Mouse (Mus musculus) embryonic facial prominence, embryonic 11.5 days (tissue): ENCODE measurements at regions not wholly inside any gene's neighbourhood (a gene's known extent, or its start where the extent isn't known, plus 50 kb on each side); places are given as distances from the start of the nearest gene placed in this dataset.
A peak's percentile ranks its signal among the peaks of the same experiment; 100 is the strongest.

ENCODE experiments used
- ATAC-seq: fragments of 200-750 bp; cut with Nextera tagmentation; replicated peaks from 2 replicates; pipeline ENCODE4 v1.8.0; 2017; ENCODE audit warnings: low read depth; ENCODE audit not compliant: insufficient number of reproducible peaks, low FRiP score, low TSS enrichment
- DNase-seq: peaks from one replicate; pipeline ENCODE4 v3.0.0-alpha.2; 2015; ENCODE audit warnings: low spot score
- H3K27ac ChIP-seq: fragments of 300-500 bp; sonication (generic); replicated peaks from 2 replicates; pipeline ENCODE4 v1.5.1; 2014; ENCODE audit warnings: mild to moderate bottlenecking, low read depth, low read length, control low read depth
- H3K27me3 ChIP-seq: fragments of 300-500 bp; sonication (generic); 2 replicates; pipeline ENCODE4 v1.6.1; 2014; ENCODE audit warnings: mild to moderate bottlenecking, low read length, moderate library complexity, mixed read lengths; ENCODE audit not compliant: control insufficient read depth, insufficient read depth
- H3K36me3 ChIP-seq: fragments of 300-500 bp; sonication (generic); replicated peaks from 2 replicates; pipeline ENCODE4 v1.6.1; 2014; ENCODE audit warnings: low read depth, mild to moderate bottlenecking, low read length, moderate library complexity, mixed read lengths; ENCODE audit not compliant: control insufficient read depth, insufficient read depth
- H3K4me1 ChIP-seq: fragments of 300-500 bp; sonication (generic); 2 replicates; pipeline ENCODE4 v1.6.1; 2014; ENCODE audit warnings: low read length, mixed read lengths; ENCODE audit not compliant: control insufficient read depth, insufficient read depth
- H3K4me2 ChIP-seq: fragments of 300-500 bp; sonication (generic); 2 replicates; pipeline ENCODE4 v1.6.1; 2014; ENCODE audit warnings: low read depth, mild to moderate bottlenecking, control low read depth, low read length, moderate library complexity
- H3K4me3 ChIP-seq: fragments of 300-500 bp; sonication (generic); 2 replicates; pipeline ENCODE4 v1.5.1; 2014; ENCODE audit warnings: low read depth, low read length, control low read depth
- H3K9ac ChIP-seq: fragments of 300-500 bp; sonication (generic); replicated peaks from 2 replicates; pipeline ENCODE4 v1.6.1; 2014; ENCODE audit warnings: mild to moderate bottlenecking, control low read depth, low read length
- H3K9me3 ChIP-seq: fragments of 300-500 bp; sonication (generic); replicated peaks from 2 replicates; pipeline ENCODE4 v1.6.1; 2016; ENCODE audit warnings: mild to moderate bottlenecking, low read length, inconsistent platforms, mixed read lengths; ENCODE audit not compliant: control insufficient read depth
- WGBS: fragments of 180-500 bp; shearing (Covaris S2); extraction: QIAGEN DNeasy Blood & Tissue Kit; methylation state at CpG from one replicate; pipeline ENCODE4 v1.1.7; 2014; 5-methylcytosine and 5-hydroxymethylcytosine counted together

GRCm38 (mm10) chr5:120007738-120008137 lies 108.5 kb upstream of the Rbm19 start:
- WGBS = 78% methylated on average over 6 of the region's 6 CpGs
- DNase-seq = no peak

DNA sequence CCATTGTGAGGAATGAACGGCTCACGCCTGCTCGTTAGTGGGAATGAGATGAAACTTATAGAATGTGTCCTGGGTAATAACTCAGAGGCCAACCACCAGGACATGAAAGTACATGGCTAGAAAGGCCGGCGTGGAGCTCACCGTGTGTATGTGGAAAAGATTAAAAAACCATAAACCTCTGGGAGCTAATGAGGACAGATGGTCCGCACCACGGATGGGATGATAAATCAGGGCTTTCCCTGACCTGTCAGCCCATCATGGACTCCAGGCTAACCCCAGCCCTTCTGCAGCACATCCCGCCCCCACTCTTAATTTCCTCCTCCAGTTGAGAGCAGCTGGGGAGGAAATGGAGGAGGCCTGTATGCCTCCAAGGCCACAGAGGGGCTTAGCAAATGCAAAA lies 108.0 kb upstream of the Rbm19 start:
- no peak for ATAC-seq
- no peaks in the 10 kb centered on the region for H3K4me1 ChIP-seq
- H3K36me3 ChIP-seq = no peaks in the 10 kb centered on the region
- 91% methylated on average over 9 of the region's 9 CpGs for WGBS
- H3K27me3 ChIP-seq = no peaks in the 10 kb centered on the region
- no peak for DNase-seq
- no peak overlapping the region for H3K4me2 ChIP-seq
- H3K9me3 ChIP-seq = no peaks in the 10 kb centered on the region
- H3K27ac ChIP-seq = no peak overlapping the region
- no peak overlapping the region for H3K9ac ChIP-seq
- H3K4me3 ChIP-seq = no peak overlapping the region

More at GRCm38 (mm10) chr5:120007738-120008137, 108.5 kb upstream of the Rbm19 start:
- no peaks in the 10 kb centered on the region for H3K36me3 ChIP-seq
- no peak overlapping the region for H3K4me2 ChIP-seq
- no peaks in the 10 kb centered on the region for H3K9me3 ChIP-seq
- no peaks in the 10 kb centered on the region for H3K4me1 ChIP-seq
- H3K4me3 ChIP-seq = no peak overlapping the region
- no peak overlapping the region for H3K9ac ChIP-seq
- no peak overlapping the region for H3K27ac ChIP-seq
- ATAC-seq = no peak
- no peaks in the 10 kb centered on the region for H3K27me3 ChIP-seq

GRCm38 (mm10) chr5:120015417-120015816 lies 100.8 kb upstream of the Rbm19 start:
- WGBS = 78% methylated on average over 10 of the region's 10 CpGs
- no peaks in the 10 kb centered on the region for H3K9me3 ChIP-seq
- no peak overlapping the region for H3K27ac ChIP-seq
- no peak overlapping the region for H3K4me2 ChIP-seq
- no peaks in the 10 kb centered on the region for H3K36me3 ChIP-seq
- H3K4me1 ChIP-seq = no peaks in the 10 kb centered on the region
- ATAC-seq = no peak
- no peaks in the 10 kb centered on the region for H3K27me3 ChIP-seq
- DNase-seq = no peak
- no peak overlapping the region for H3K4me3 ChIP-seq
- no peak overlapping the region for H3K9ac ChIP-seq

DNA sequence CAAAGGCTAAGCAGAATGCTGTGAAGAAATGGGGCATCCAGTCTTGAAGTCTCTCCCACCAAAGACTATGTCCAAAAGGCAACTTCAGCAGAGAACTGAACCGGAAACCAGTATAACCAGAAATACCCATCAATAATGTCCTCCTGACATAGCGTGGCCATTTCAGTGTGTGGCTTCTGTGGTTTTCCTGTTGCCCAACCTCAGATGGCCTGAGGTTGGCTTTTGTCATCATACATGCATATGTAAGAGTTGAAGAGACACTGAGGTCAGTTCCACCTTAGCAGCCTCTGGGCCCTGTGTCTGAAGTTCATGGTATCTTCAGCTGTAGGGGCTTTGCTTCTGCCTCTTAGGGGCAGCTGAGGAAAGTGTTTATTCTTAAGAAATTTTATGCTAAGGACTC lies 98.1 kb upstream of the Rbm19 start:
- Histone ChIP-seq H3K4me1 (no peaks in the 10 kb centered on the region), H3K36me3 (no peaks in the 10 kb centered on the region), H3K9ac (no peak overlapping the region), H3K27ac (no peak overlapping the region), H3K9me3 (no peaks in the 10 kb centered on the region), H3K27me3 (no peaks in the 10 kb centered on the region), H3K4me2 (no peak overlapping the region), H3K4me3 (no peak overlapping the region)
- ATAC-seq (no peak), DNase-seq (no peak)
- 93% methylated on average over 2 of the region's 2 CpGs for WGBS

- DNase-seq = no peak
- Histone ChIP-seq H3K36me3 (no peaks in the 10 kb centered on the region), H3K27me3 (no peaks in the 10 kb centered on the region)
Observed at GRCm38 (mm10) chr5:120020748-120021147, 95.5 kb upstream of the Rbm19 start.

DNA sequence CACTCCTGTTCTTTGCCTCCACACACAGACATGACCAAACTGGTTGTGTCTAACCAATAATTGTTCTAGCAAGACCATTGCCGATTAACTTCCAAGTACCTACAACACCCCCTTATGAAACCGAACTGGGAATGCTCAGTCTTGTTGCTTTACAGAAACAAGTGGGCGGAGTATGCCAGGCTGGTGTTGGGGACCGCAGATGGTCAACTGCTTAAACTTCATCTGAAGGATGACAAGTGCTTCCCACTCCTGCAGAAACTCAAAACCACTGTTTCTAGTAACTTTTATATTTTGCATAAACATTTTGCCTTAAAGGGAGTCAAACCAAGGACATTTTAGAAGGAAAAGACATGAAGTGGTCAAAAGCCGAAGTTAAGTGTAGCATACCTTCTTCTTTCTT lies 94.0 kb upstream of the Rbm19 start:
- no peak overlapping the region for H3K27ac ChIP-seq

More at GRCm38 (mm10) chr5:120020748-120021147, 95.5 kb upstream of the Rbm19 start:
- no peaks in the 10 kb centered on the region for H3K9me3 ChIP-seq
- H3K27ac ChIP-seq = no peak overlapping the region
- H3K4me3 ChIP-seq = no peak overlapping the region
- H3K4me1 ChIP-seq = no peaks in the 10 kb centered on the region
- no peak overlapping the region for H3K4me2 ChIP-seq
- no peak for ATAC-seq
- 84% methylated on average over 5 of the region's 5 CpGs for WGBS
- no peak overlapping the region for H3K9ac ChIP-seq

DNA sequence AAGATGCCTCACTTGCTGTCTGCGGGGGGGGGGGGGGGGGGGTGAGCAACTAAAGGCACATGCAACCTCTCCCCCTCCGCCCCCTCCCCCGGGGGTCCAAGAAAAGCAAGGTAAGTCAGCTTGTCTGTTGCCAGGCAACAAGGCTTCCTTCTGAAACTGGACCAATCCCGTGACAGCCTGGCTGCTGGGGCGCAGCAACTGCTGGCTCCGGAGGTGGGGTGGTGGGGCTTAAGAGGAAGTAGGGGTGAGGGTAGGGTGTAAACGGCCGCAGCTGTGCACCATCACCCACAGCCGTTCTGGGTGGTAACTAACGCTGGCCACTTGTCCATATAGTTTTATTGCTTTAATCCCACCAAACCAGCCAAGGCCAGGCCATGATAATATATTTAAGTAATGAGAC lies 92.2 kb upstream of the Rbm19 start:
- Histone ChIP-seq H3K4me2 (no peak overlapping the region), H3K9ac (no peak overlapping the region), H3K27me3 (no peaks in the 10 kb centered on the region), H3K36me3 (no peaks in the 10 kb centered on the region), H3K27ac (no peak overlapping the region), H3K4me3 (no peak overlapping the region), H3K4me1 (no peaks in the 10 kb centered on the region), H3K9me3 (no peaks in the 10 kb centered on the region)
- DNase-seq (peak; percentile 73), ATAC-seq (no peak)
- 2% methylated on average over 9 of the region's 10 CpGs for WGBS

More for the DNA sequence above, 94.0 kb upstream of the Rbm19 start:
- Histone ChIP-seq H3K4me1 (no peaks in the 10 kb centered on the region), H3K36me3 (no peaks in the 10 kb centered on the region), H3K9ac (no peak overlapping the region), H3K4me3 (no peak overlapping the region), H3K27me3 (no peaks in the 10 kb centered on the region), H3K4me2 (no peak overlapping the region), H3K9me3 (no peaks in the 10 kb centered on the region)
- ATAC-seq = no peak
- WGBS = 91% methylated on average over 5 of the region's 5 CpGs
- DNase-seq = no peak

DNA sequence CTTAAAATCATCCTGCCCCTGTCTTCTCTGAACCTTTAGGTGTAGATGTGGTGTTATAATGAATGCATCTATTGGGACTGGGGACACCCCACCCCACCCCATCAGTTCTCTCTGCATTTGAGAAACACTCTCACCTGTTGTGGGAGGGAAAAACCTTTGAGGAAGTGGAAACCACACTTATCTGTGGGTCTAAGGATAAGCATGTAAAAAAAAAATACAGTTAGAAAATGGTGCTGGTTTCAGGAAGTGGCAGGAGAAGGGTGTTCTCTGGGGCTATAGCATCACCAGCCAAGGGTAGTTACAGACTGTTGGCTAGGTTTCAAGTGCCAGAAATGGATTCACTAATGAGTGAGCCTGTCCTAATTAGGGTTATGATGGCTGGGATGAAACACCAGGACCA lies 91.1 kb upstream of the Rbm19 start:
- Histone ChIP-seq H3K27me3 (no peaks in the 10 kb centered on the region), H3K9me3 (no peaks in the 10 kb centered on the region), H3K4me2 (no peak overlapping the region), H3K27ac (no peak overlapping the region), H3K4me3 (no peak overlapping the region), H3K36me3 (no peaks in the 10 kb centered on the region), H3K9ac (no peak overlapping the region), H3K4me1 (no peaks in the 10 kb centered on the region)
- ATAC-seq (no peak), DNase-seq (no peak)
